Mouse (Mus musculus): ENCODE results near the gene Ttc9.

DNA sequence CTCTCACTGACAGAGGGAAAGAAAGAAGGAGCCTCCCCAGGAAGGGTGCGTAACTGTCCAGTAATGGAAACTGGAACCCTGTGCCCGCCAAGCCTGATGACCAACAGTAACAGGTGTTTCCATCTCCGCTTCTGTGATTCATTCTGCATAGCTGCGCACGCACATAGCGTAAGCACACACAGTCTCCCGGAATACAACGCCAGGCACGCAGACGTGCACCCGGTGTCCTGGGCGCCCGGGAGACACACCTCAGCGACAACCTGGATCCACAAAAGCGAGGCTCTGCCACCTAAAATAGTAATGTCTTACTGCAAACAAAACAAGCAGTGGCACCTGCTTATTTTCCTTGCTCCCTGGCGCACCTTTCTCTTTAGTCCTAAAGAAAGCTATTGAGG is 532 bp upstream of the Ttc9 start:
- TF ChIP-seq CTCF (IDR thresholded peaks at IDR 0.05; ENCODE audit: low read depth) (no peak), EP300 (IDR thresholded peaks at IDR 0.05; ENCODE audit: low read depth) (no peak)
